Mouse (Mus musculus): Measurements from ENCODE around the gene Wdhd1. TPM values are rescaled to one million over a fixed set of nuclear protein-coding genes. Genes with fewer than 3 reads are reported as not detected.

Wdhd1 gene
- polyA plus RNA-seq, 1 experiment from 2014 or later, result 5.2 TPM

DNA sequence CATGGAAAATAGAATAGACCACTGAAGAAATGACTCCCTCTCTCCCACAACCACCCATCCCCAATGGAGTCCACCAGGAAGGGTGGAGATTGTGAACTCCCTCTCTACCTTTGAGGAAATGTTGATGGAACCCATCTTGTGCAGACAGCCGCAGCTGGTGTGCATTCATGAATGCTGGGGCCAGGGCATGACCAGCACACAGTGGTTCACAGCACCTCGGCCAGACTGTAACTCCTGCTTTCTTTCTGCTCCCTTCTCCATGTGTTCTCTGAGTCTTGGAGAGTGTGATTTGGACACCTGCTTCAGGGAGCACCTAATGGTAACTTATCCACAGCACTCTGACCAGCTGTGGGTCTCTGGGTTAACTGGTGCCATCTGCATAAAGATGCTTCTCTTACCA, 60.1 kb downstream of the Wdhd1 start:
- Histone ChIP-seq H3K27ac (replicated peaks) (no peak overlapping the region), H3K27me3 (ENCODE audit: control insufficient read depth, insufficient read depth, low read length) (no peaks in the 10 kb centered on the region), H3K4me2 (replicated peaks; ENCODE audit: low read depth) (no peak overlapping the region), H3K9me3 (ENCODE audit: control insufficient read depth, low read length) (no peaks in the 10 kb centered on the region), H3K4me1 (replicated peaks; ENCODE audit: control insufficient read depth, insufficient read depth) (no peaks in the 10 kb centered on the region), H3K36me3 (ENCODE audit: control insufficient read depth, insufficient read depth, low read length) (no peaks in the 10 kb centered on the region), H3K9ac (ENCODE audit: low read length) (no peak overlapping the region), H3K4me3 (ENCODE audit: low read depth, low read length) (no peak overlapping the region)
- TF ChIP-seq CTCF (IDR thresholded peaks at IDR 0.05; ENCODE audit: low read depth) (no peak), EP300 (optimal IDR thresholded peaks at IDR 0.05) (no peak)
- WGBS, result 85% methylated on average over 2 of the region's 2 CpGs
- DNase-seq (ENCODE audit: low spot score), result no peak
- ATAC-seq (ENCODE audit: low FRiP score, low TSS enrichment), result no peak

- ATAC-seq (ENCODE audit: low FRiP score, low TSS enrichment), result no peak
- WGBS, result 56% methylated on average over 5 of the region's 5 CpGs
- H3K36me3 ChIP-seq (ENCODE audit: control insufficient read depth, insufficient read depth, low read length), result no peaks in the 10 kb centered on the region
- H3K4me2 ChIP-seq (replicated peaks; ENCODE audit: low read depth), result no peak overlapping the region
- DNase-seq (ENCODE audit: low spot score), result no peak
- H3K27ac ChIP-seq (replicated peaks), result no peak overlapping the region
- no peak overlapping the region for H3K4me3 ChIP-seq (ENCODE audit: low read depth, low read length)
- H3K27me3 ChIP-seq (ENCODE audit: control insufficient read depth, insufficient read depth, low read length), result no peaks in the 10 kb centered on the region
- no peaks in the 10 kb centered on the region for H3K4me1 ChIP-seq (replicated peaks; ENCODE audit: control insufficient read depth, insufficient read depth)
- H3K9me3 ChIP-seq (ENCODE audit: control insufficient read depth, low read length), result no peaks in the 10 kb centered on the region
- no peak overlapping the region for H3K9ac ChIP-seq (ENCODE audit: low read length)
- no peak for TF ChIP-seq CTCF (IDR thresholded peaks at IDR 0.05; ENCODE audit: low read depth)
- TF ChIP-seq EP300 (optimal IDR thresholded peaks at IDR 0.05), result no peak
These were observed 62.3 kb downstream of the Wdhd1 start for GRCm38 (mm10) chr14:47214367-47214766.

DNA sequence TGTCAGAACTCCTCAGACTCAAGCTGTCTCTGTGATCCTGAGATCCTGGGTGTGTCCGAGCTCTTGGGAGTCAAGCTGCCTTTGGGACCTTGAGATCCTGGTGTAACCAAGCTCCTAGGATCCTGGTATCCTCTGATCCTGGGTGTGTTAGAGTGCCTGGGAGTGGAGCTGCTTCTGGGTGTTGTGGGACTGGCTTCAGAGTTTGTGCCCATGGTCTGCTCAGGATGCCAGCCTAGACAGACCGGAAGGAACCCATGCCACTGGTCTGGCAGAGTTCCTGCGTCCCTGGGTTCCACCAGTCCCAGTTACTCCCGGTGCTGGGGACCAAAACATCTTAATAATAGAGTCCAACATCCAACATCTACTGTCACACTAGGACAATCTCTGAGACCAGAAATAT, 63.4 kb downstream of the Wdhd1 start:
- H3K36me3 ChIP-seq (ENCODE audit: control insufficient read depth, insufficient read depth, low read length), result no peaks in the 10 kb centered on the region
- H3K9ac ChIP-seq (ENCODE audit: low read length), result no peak overlapping the region
- H3K4me2 ChIP-seq (replicated peaks; ENCODE audit: low read depth), result no peak overlapping the region
- H3K9me3 ChIP-seq (ENCODE audit: control insufficient read depth, low read length), result no peaks in the 10 kb centered on the region
- H3K4me1 ChIP-seq (replicated peaks; ENCODE audit: control insufficient read depth, insufficient read depth), result no peaks in the 10 kb centered on the region
- no peak for DNase-seq (ENCODE audit: low spot score)
- TF ChIP-seq EP300 (optimal IDR thresholded peaks at IDR 0.05) (no peak), CTCF (IDR thresholded peaks at IDR 0.05; ENCODE audit: low read depth) (no peak)
- no peak for ATAC-seq (ENCODE audit: low FRiP score, low TSS enrichment)
- no peak overlapping the region for H3K27ac ChIP-seq (replicated peaks)
- 76% methylated on average over 4 of the region's 4 CpGs for WGBS
- no peak overlapping the region for H3K4me3 ChIP-seq (ENCODE audit: low read depth, low read length)
- no peaks in the 10 kb centered on the region for H3K27me3 ChIP-seq (ENCODE audit: control insufficient read depth, insufficient read depth, low read length)

DNA sequence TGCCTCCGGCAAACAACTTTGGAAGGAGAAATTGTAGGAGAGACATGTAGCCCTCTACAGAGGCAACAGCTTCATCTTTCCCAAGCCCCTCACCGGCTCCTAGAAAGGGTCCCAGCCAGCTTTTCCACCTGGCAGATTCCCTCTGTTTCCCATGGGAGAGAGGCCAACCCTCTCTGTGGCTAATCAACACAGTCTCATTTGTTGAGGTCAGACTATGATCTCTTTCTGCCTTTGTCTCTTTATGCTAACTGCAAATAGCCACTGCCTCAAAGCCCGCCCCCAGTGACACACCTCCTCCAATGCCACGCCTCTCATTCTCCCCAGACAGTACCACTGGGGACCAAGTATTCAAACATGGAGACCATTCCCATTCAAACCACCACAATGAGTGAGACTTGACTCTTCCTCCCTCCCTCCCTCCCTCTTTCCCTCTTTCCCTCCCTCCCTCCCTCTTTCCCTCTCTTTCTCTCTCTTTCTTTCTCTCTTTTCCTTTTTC, 66.9 kb downstream of the Wdhd1 start:
- ATAC-seq (ENCODE audit: low FRiP score, low TSS enrichment), result no peak
- H3K9me3 ChIP-seq (ENCODE audit: control insufficient read depth, low read length), result no peaks in the 10 kb centered on the region

GRCm38 (mm10) chr14:47208564-47209493, 67.8 kb downstream of the Wdhd1 start:
- H3K9me3 ChIP-seq (ENCODE audit: control insufficient read depth, low read length), result no peaks in the 10 kb centered on the region
- DNase-seq (ENCODE audit: low spot score), result peak; percentile 61
- H3K9ac ChIP-seq (ENCODE audit: low read length), result no peak overlapping the region
- no peak overlapping the region for H3K4me3 ChIP-seq (ENCODE audit: low read depth, low read length)
- peak; percentile 97 for ATAC-seq (ENCODE audit: low FRiP score, low TSS enrichment)
- TF ChIP-seq CTCF (IDR thresholded peaks at IDR 0.05; ENCODE audit: low read depth), result no peak
- TF ChIP-seq EP300 (optimal IDR thresholded peaks at IDR 0.05), result no peak
- no peaks in the 10 kb centered on the region for H3K27me3 ChIP-seq (ENCODE audit: control insufficient read depth, insufficient read depth, low read length)
- H3K4me1 ChIP-seq (replicated peaks; ENCODE audit: control insufficient read depth, insufficient read depth), result no peaks in the 10 kb centered on the region
- no peak overlapping the region for H3K27ac ChIP-seq (replicated peaks)
- no peak overlapping the region for H3K4me2 ChIP-seq (replicated peaks; ENCODE audit: low read depth)
- 83% methylated on average over 12 of the region's 12 CpGs for WGBS
- no peaks in the 10 kb centered on the region for H3K36me3 ChIP-seq (ENCODE audit: control insufficient read depth, insufficient read depth, low read length)

More for the DNA sequence above, 66.9 kb downstream of the Wdhd1 start:
- no peak overlapping the region for H3K9ac ChIP-seq (ENCODE audit: low read length)
- WGBS, result 85% methylated on average over 4 of the region's 4 CpGs
- H3K27me3 ChIP-seq (ENCODE audit: control insufficient read depth, insufficient read depth, low read length), result no peaks in the 10 kb centered on the region
- TF ChIP-seq EP300 (optimal IDR thresholded peaks at IDR 0.05) (no peak), CTCF (IDR thresholded peaks at IDR 0.05; ENCODE audit: low read depth) (no peak)
- no peak overlapping the region for H3K27ac ChIP-seq (replicated peaks)
- no peak overlapping the region for H3K4me2 ChIP-seq (replicated peaks; ENCODE audit: low read depth)
- no peak for DNase-seq (ENCODE audit: low spot score)
- H3K4me1 ChIP-seq (replicated peaks; ENCODE audit: control insufficient read depth, insufficient read depth), result no peaks in the 10 kb centered on the region
- H3K36me3 ChIP-seq (ENCODE audit: control insufficient read depth, insufficient read depth, low read length), result no peaks in the 10 kb centered on the region
- H3K4me3 ChIP-seq (ENCODE audit: low read depth, low read length), result no peak overlapping the region

- Histone ChIP-seq H3K27ac (replicated peaks) (no peak overlapping the region), H3K9ac (ENCODE audit: low read length) (no peak overlapping the region), H3K4me1 (replicated peaks; ENCODE audit: control insufficient read depth, insufficient read depth) (no peaks in the 10 kb centered on the region), H3K4me2 (replicated peaks; ENCODE audit: low read depth) (no peak overlapping the region), H3K4me3 (ENCODE audit: low read depth, low read length) (no peak overlapping the region), H3K27me3 (ENCODE audit: control insufficient read depth, insufficient read depth, low read length) (no peaks in the 10 kb centered on the region), H3K36me3 (ENCODE audit: control insufficient read depth, insufficient read depth, low read length) (no peaks in the 10 kb centered on the region), H3K9me3 (ENCODE audit: control insufficient read depth, low read length) (no peaks in the 10 kb centered on the region)
- WGBS, result 81% methylated on average over 3 of the region's 3 CpGs
- no peak for DNase-seq (ENCODE audit: low spot score)
- TF ChIP-seq CTCF (IDR thresholded peaks at IDR 0.05; ENCODE audit: low read depth) (no peak), EP300 (optimal IDR thresholded peaks at IDR 0.05) (no peak)
- ATAC-seq (ENCODE audit: low FRiP score, low TSS enrichment), result no peak
These were observed 70.1 kb downstream of the Wdhd1 start for GRCm38 (mm10) chr14:47206601-47207000.
